Mouse (Mus musculus): Measurements from ENCODE around the gene Frmd5.

DNA sequence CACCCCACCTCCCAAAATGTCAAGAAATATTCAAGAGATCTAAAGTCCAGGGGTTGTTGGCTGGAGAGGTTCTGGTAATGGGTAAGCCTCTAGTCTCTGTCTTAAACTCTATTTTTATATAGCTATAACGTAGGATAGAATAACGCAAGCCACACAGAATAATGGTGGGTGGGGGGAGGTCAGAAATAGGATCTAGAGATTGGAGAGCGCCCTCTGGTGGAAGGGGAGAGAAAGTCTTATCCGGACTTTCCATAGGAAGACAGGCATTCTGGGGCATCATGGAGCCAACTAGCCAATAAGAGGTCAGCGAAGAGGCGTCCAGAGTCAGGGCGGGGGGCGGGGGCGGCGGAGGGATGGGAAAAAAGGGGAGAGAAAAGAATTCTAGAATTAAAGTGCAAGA lies 111.5 kb downstream of the Frmd5 start:
- TF ChIP-seq CTCF (IDR thresholded peaks at IDR 0.05; ENCODE audit: borderline replicate concordance, control insufficient read depth, extremely low read depth, insufficient read depth, low read length, poor library complexity) (no peak), POLR2A (IDR thresholded peaks at IDR 0.05; ENCODE audit: control insufficient read depth, extremely low read depth, insufficient read depth, low read length, poor library complexity) (no peak)

Measured in thymus, adult 2 months (tissue).